Mouse (Mus musculus): ENCODE results near the gene Stxbp5l. TPM values are rescaled to one million over a fixed set of nuclear protein-coding genes. Genes with fewer than 3 reads are reported as not detected.

Stxbp5l gene
- polyA plus RNA-seq (2014; fragmentation: Illumina TruSeq; extraction: RNeasy Lipid Tissue Mini Kit (QIAGEN cat#74804); ENCODE audit: low read depth, low replicate concordance): 1.2 TPM

GRCm38 (mm10) chr16:37384821-37385344 is at the start of gene Stxbp5l:
TSS of gene Stxbp5l (minus strand) at chr16:37384962.

Other genes starting within 250 kb of the Stxbp5l start
- 12.8 TPM for gene Gtf2e1, start 154.8 kb upstream of the Stxbp5l start, polyA plus RNA-seq (2014; fragmentation: Illumina TruSeq; extraction: RNeasy Lipid Tissue Mini Kit (QIAGEN cat#74804); ENCODE audit: low read depth, low replicate concordance)
- 33.6 TPM for gene Rabl3, start 154.9 kb upstream of the Stxbp5l start, polyA plus RNA-seq (2014; fragmentation: Illumina TruSeq; extraction: RNeasy Lipid Tissue Mini Kit (QIAGEN cat#74804); ENCODE audit: low read depth, low replicate concordance)
- not detected for gene Hgd, start 195.2 kb upstream of the Stxbp5l start, polyA plus RNA-seq (2014; fragmentation: Illumina TruSeq; extraction: RNeasy Lipid Tissue Mini Kit (QIAGEN cat#74804); ENCODE audit: low read depth, low replicate concordance)